Mouse (Mus musculus) midbrain, postnatal 0 days (tissue): Measurements from ENCODE around the gene Dnajc25. TPM values are rescaled to one million over a fixed set of nuclear protein-coding genes. Genes with fewer than 3 reads are reported as not detected.

Source experiments
- ATAC-seq: fragments of 200-750 bp; cut with Nextera tagmentation; 2 replicates; pipeline ENCODE4 v1.8.0; 2017; ENCODE audit warnings: moderate number of reproducible peaks, mild to moderate bottlenecking, moderate TSS enrichment, moderate library complexity; ENCODE audit not compliant: low FRiP score
- DNase-seq: peaks from one replicate; pipeline ENCODE4 v3.0.0-alpha.2; 2015; ENCODE audit warnings: low spot score
- H3K27ac ChIP-seq: fragments of 300-500 bp; sonication (generic); 2 replicates; pipeline ENCODE4 v1.5.1; 2014; ENCODE audit warnings: low read depth, mild to moderate bottlenecking, low read length, mixed read lengths
- H3K27me3 ChIP-seq: fragments of 300-500 bp; sonication (generic); 2 replicates; pipeline ENCODE4 v1.6.1; 2014; ENCODE audit warnings: low read length, control low read depth, mixed read lengths; ENCODE audit not compliant: insufficient read depth
- H3K36me3 ChIP-seq: fragments of 300-500 bp; sonication (generic); 2 replicates; pipeline ENCODE4 v1.6.1; 2014; ENCODE audit warnings: low read length, control low read depth, mixed read lengths; ENCODE audit not compliant: insufficient read depth
- H3K4me1 ChIP-seq: fragments of 300-500 bp; sonication (generic); 2 replicates; pipeline ENCODE4 v1.6.1; 2014; ENCODE audit warnings: mild to moderate bottlenecking, control low read depth, antibody characterized with exemption, low read length, mixed read lengths; ENCODE audit not compliant: insufficient read depth
- H3K4me2 ChIP-seq: fragments of 300-500 bp; sonication (generic); 2 replicates; pipeline ENCODE4 v1.6.1; 2014; ENCODE audit warnings: low read depth, mild to moderate bottlenecking, low read length, mixed read lengths; ENCODE audit not compliant: poor library complexity, severe bottlenecking
- H3K4me3 ChIP-seq: fragments of 300-500 bp; sonication (generic); 2 replicates; pipeline ENCODE4 v1.5.1; 2014; ENCODE audit warnings: low read depth, mild to moderate bottlenecking, low read length, moderate library complexity
- H3K9ac ChIP-seq: fragments of 300-500 bp; sonication (generic); replicated peaks from 2 replicates; pipeline ENCODE4 v1.6.1; 2014; ENCODE audit warnings: mild to moderate bottlenecking, low read length, moderate library complexity, mixed read lengths; ENCODE audit not compliant: poor library complexity, severe bottlenecking
- H3K9me3 ChIP-seq: fragments of 300-500 bp; sonication (generic); 2 replicates; pipeline ENCODE4 v1.6.1; 2016; ENCODE audit warnings: low read length, control low read depth
- CTCF ChIP-seq: IDR thresholded peaks from 2 replicates; pipeline ENCODE4 v1.5.1; 2016; ENCODE audit warnings: antibody characterized with exemption, mild to moderate bottlenecking
- WGBS: fragments of 180-500 bp; shearing (Covaris S2); extraction: QIAGEN DNeasy Blood & Tissue Kit; methylation state at CpG from one replicate; pipeline ENCODE4 v1.1.7; 2014; 5-methylcytosine and 5-hydroxymethylcytosine counted together
- polyA plus RNA-seq: library from polyadenylated mRNA; unstranded; fragments of >200 nt; fragmentation: Nextera tagmentation; extraction: Ambion mirVana; gene quantifications from 2 replicates; pipeline ENCODE4 v1.2.1, GENCODE M21; 2015
- total RNA-seq: library from RNA; depleted of rRNA; stranded (reverse); fragments of >200 nt; gene quantifications from 2 replicates; pipeline ENCODE4 v1.2.3, GENCODE M21; 2014

The Dnajc25 gene
- total and polyA plus RNA-seq, 2 experiments from 2014 or later = 5.4 to 10.6 TPM

GRCm38 (mm10) chr4:58989303-58989898 is 5.5 kb upstream of the Dnajc25 start:
- H3K4me2 ChIP-seq = no peak overlapping the region
- TF ChIP-seq CTCF = no peak
- H3K9ac ChIP-seq = no peak overlapping the region
- H3K4me3 ChIP-seq = no peak overlapping the region
- 0 out of 2 replicates have a peak, but pooled peaks cover 4% of the 10 kb centered on the region for H3K27me3 ChIP-seq
- H3K9me3 ChIP-seq = no peaks in the 10 kb centered on the region
- no peak for DNase-seq
- ATAC-seq = no peak
- no peaks in the 10 kb centered on the region for H3K4me1 ChIP-seq
- H3K27ac ChIP-seq = no peak overlapping the region
- H3K36me3 ChIP-seq = no peaks in the 10 kb centered on the region
- WGBS = 82% methylated on average over 7 of the region's 7 CpGs

- H3K4me3 ChIP-seq = no peak overlapping the region
- no peak overlapping the region for H3K4me2 ChIP-seq
- no peak overlapping the region for H3K9ac ChIP-seq
- no peaks in the 10 kb centered on the region for H3K36me3 ChIP-seq
- no peaks in the 10 kb centered on the region for H3K9me3 ChIP-seq
- 0 out of 2 replicates have a peak, but pooled peaks cover 4% of the 10 kb centered on the region for H3K27me3 ChIP-seq
- no peaks in the 10 kb centered on the region for H3K4me1 ChIP-seq
- TF ChIP-seq CTCF = no peak
- 52% methylated on average over 17 of the region's 17 CpGs for WGBS
- ATAC-seq (no peak), DNase-seq (peak; percentile 21)
- H3K27ac ChIP-seq = no peak overlapping the region
These were observed 4.0 kb upstream of the Dnajc25 start for GRCm38 (mm10) chr4:58990609-58991434.

- H3K9ac ChIP-seq = no peak overlapping the region
- no peak overlapping the region for H3K4me2 ChIP-seq
- no peak for DNase-seq
- TF ChIP-seq CTCF = no peak
- no peaks in the 10 kb centered on the region for H3K36me3 ChIP-seq
- no peak overlapping the region for H3K27ac ChIP-seq
- WGBS = 76% methylated on average over 5 of the region's 5 CpGs
- H3K4me3 ChIP-seq = no peak overlapping the region
- 0 out of 2 replicates have a peak, but pooled peaks cover 4% of the 10 kb centered on the region for H3K27me3 ChIP-seq
- no peaks in the 10 kb centered on the region for H3K9me3 ChIP-seq
- ATAC-seq = no peak
- no peaks in the 10 kb centered on the region for H3K4me1 ChIP-seq
These were observed 2.7 kb upstream of the Dnajc25 start for GRCm38 (mm10) chr4:58992195-58992594.

- Histone ChIP-seq H3K4me2 (no peak overlapping the region), H3K27ac (no peak overlapping the region), H3K27me3 (no peaks in the 10 kb centered on the region), H3K4me1 (no peaks in the 10 kb centered on the region), H3K9me3 (no peaks in the 10 kb centered on the region), H3K36me3 (no peaks in the 10 kb centered on the region), H3K4me3 (no peak overlapping the region), H3K9ac (no peak overlapping the region)
- no peak for TF ChIP-seq CTCF
- WGBS = 81% methylated on average over 8 of the region's 8 CpGs
- DNase-seq (no peak), ATAC-seq (no peak)
These were observed 410 bp downstream of the Dnajc25 start for GRCm38 (mm10) chr4:58995251-58995693.

- DNase-seq = no peak
- WGBS = 82% methylated on average over 5 of the region's 5 CpGs
- no peak overlapping the region for H3K9ac ChIP-seq
These were observed 2.2 kb downstream of the Dnajc25 start for GRCm38 (mm10) chr4:58997081-58997480.

GRCm38 (mm10) chr4:58998688-58999087 is 3.8 kb downstream of the Dnajc25 start:
- Histone ChIP-seq H3K4me3 (no peak overlapping the region), H3K27ac (no peak overlapping the region), H3K4me2 (no peak overlapping the region), H3K9ac (no peak overlapping the region), H3K36me3 (no peaks in the 10 kb centered on the region), H3K27me3 (no peaks in the 10 kb centered on the region), H3K9me3 (no peaks in the 10 kb centered on the region), H3K4me1 (no peaks in the 10 kb centered on the region)
- 70% methylated on average over 1 of the region's 1 CpGs for WGBS
- ATAC-seq (no peak), DNase-seq (no peak)
- no peak for TF ChIP-seq CTCF

More at GRCm38 (mm10) chr4:58997081-58997480, 2.2 kb downstream of the Dnajc25 start:
- Histone ChIP-seq H3K27ac (no peak overlapping the region), H3K4me1 (no peaks in the 10 kb centered on the region), H3K4me2 (no peak overlapping the region), H3K9me3 (no peaks in the 10 kb centered on the region), H3K27me3 (no peaks in the 10 kb centered on the region), H3K4me3 (no peak overlapping the region), H3K36me3 (no peaks in the 10 kb centered on the region)
- no peak for TF ChIP-seq CTCF
- no peak for ATAC-seq
